20 mouse cellular contexts compared by ENCODE assay signal in the genomic region with DNA sequence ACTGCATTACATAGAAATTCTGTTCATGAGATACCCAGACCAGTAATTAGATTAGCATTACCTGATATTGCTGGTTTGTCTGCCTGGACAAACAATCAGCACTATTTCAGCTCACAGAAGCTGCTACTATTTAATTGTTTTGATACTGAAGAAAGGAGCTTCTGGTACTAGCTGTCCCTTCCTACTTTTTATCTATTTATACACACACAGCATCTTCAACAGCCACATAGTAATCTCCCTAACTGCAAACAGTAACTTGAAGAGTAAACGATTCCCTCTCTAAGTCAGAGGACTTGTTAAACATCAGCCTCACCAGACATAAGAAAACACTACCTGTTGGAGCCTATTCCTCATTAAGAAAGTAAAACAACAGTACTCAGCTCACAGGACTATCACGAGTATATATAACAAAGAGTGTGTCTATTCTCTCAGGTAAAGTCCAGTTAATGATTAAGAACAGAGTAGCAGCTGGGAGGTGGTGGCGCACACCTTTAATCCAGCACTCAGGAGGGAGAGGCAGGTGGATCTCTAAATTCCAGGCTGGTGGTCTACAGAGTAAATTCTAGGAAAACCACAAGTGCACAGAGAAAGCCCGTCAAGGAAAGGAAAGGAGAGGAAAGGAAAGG. TPM values are rescaled to one million over a fixed set of nuclear protein-coding genes. Genes with fewer than 3 reads are reported as not detected.
DNase-seq lines count a peak whose midpoint lies in the region; ATAC-seq and TF ChIP-seq lines count a peak whose summit lies in the region.
"Had no signal": no experiment of that assay in that cellular context is flagged by ENCODE, and none has a peak within 500 bp of the region (broad histone marks: within the 10 kb centered on the region; RNA-seq: fewer than 3 reads in every experiment).

No protein-coding gene starts in this region.

- 75% methylated on average over 4 of the region's 4 CpGs for WGBS in kidney, embryonic 15.5 days
- WGBS in intestine, postnatal 0 days = 34% methylated on average over 4 of the region's 4 CpGs
- 89% methylated on average over 4 of the region's 4 CpGs for WGBS in hindbrain, embryonic 14.5 days

- ATAC-seq in kidney, embryonic 15.5 days (replicated peaks; ENCODE audit: low FRiP score) = no peak; the same call in 1 of the 2 replicates
- ATAC-seq in intestine, postnatal 0 days = peak; percentile 78
- ATAC-seq in megakaryocyte progenitor cell, adult 5-6 weeks (replicated peaks; ENCODE audit: poor library complexity) = peak; percentile 87
- no peak for ATAC-seq in hindbrain, embryonic 14.5 days (ENCODE audit: low FRiP score)
- ATAC-seq: midbrain, embryonic 13.5 days had no signal

- TF ChIP-seq CTCF in intestine, postnatal 0 days (IDR thresholded peaks at IDR 0.05; ENCODE audit: low read depth) = no peak

- H3K4me3 ChIP-seq in kidney, embryonic 15.5 days (replicated peaks) = no peak overlapping the region
- H3K4me3 ChIP-seq in intestine, postnatal 0 days (ENCODE audit: low read depth, low read length) = no peak overlapping the region; the same call in 1 of the 2 replicates
- no peak overlapping the region for H3K4me3 ChIP-seq in hindbrain, embryonic 14.5 days (replicated peaks; ENCODE audit: low read length)
- H3K4me3 ChIP-seq: embryonic facial prominence, embryonic 13.5 days; heart, embryonic 10.5 days; hindbrain, embryonic 10.5 days; midbrain, embryonic 13.5 days; neural tube, embryonic 13.5 days had no signal

- no peak overlapping the region for H3K4me2 ChIP-seq in kidney, embryonic 15.5 days
- H3K4me2 ChIP-seq in intestine, postnatal 0 days (replicated peaks; ENCODE audit: low read depth) = peak overlapping the region; percentile 35
- no peak overlapping the region for H3K4me2 ChIP-seq in hindbrain, embryonic 14.5 days (replicated peaks)
- H3K4me2 ChIP-seq: embryonic facial prominence, embryonic 13.5 days; midbrain, embryonic 13.5 days; neural tube, embryonic 13.5 days had no signal

- H3K9me3 ChIP-seq in kidney, embryonic 15.5 days (replicated peaks) = no peaks in the 10 kb centered on the region
- H3K9me3 ChIP-seq in intestine, postnatal 0 days (ENCODE audit: control insufficient read depth) = no peaks in the 10 kb centered on the region
- no peaks in the 10 kb centered on the region for H3K9me3 ChIP-seq in hindbrain, embryonic 14.5 days (ENCODE audit: control insufficient read depth, low read length)
- H3K9me3 ChIP-seq: embryonic facial prominence, embryonic 13.5 days; heart, embryonic 10.5 days; hindbrain, embryonic 10.5 days; midbrain, embryonic 13.5 days; neural tube, embryonic 13.5 days had no signal

- DNase-seq in kidney, postnatal 36 days = no peak
- DNase-seq in MEL-GATA-1-ER (ENCODE audit: extremely low read depth, low read depth) = peak; percentile 39
- DNase-seq in hindbrain, embryonic 14.5 days (ENCODE audit: low spot score) = no peak
- DNase-seq in cerebellum, adult 18-20 months = no peak
- DNase-seq in right cerebral cortex, postnatal 36 days (ENCODE audit: low spot score in 2 of 2) = no peak
- DNase-seq: cerebellum, adult 9-11 months; kidney, postnatal 4 days; layer of hippocampus, adult 9-11 months; lung, adult 2 months; right cerebral cortex, adult 18-20 months; spleen, adult 18-20 months had no signal

- H3K27me3 ChIP-seq in kidney, embryonic 15.5 days = no peaks in the 10 kb centered on the region
- no peaks in the 10 kb centered on the region for H3K27me3 ChIP-seq in intestine, postnatal 0 days (replicated peaks; ENCODE audit: control insufficient read depth, insufficient read depth, low read length)
- H3K27me3 ChIP-seq in hindbrain, embryonic 14.5 days (ENCODE audit: control insufficient read depth, insufficient read depth, low read length) = no peaks in the 10 kb centered on the region
- H3K27me3 ChIP-seq: embryonic facial prominence, embryonic 13.5 days; midbrain, embryonic 13.5 days; neural tube, embryonic 13.5 days had no signal

- no peak overlapping the region for H3K9ac ChIP-seq in kidney, embryonic 15.5 days
- no peak overlapping the region for H3K9ac ChIP-seq in intestine, postnatal 0 days (ENCODE audit: low read depth, low read length)
- H3K9ac ChIP-seq in hindbrain, embryonic 14.5 days = no peak overlapping the region
- H3K9ac ChIP-seq: embryonic facial prominence, embryonic 13.5 days; midbrain, embryonic 13.5 days; neural tube, embryonic 13.5 days had no signal

- 0 out of 2 replicates have a peak overlapping the region, but pooled peaks have one; percentile 45 for H3K27ac ChIP-seq in kidney, embryonic 15.5 days
- H3K27ac ChIP-seq in intestine, postnatal 0 days (ENCODE audit: low read depth, low read length) = peak overlapping the region; percentile 11; the same call in 1 of the 2 replicates
- no peak overlapping the region for H3K27ac ChIP-seq in hindbrain, embryonic 14.5 days
- H3K27ac ChIP-seq: embryonic facial prominence, embryonic 13.5 days; heart, embryonic 10.5 days; hindbrain, embryonic 10.5 days; macrophage; midbrain, embryonic 13.5 days; neural tube, embryonic 13.5 days had no signal

- H3K4me1 ChIP-seq in kidney, embryonic 15.5 days = peaks cover 12% of the 10 kb centered on the region
- H3K4me1 ChIP-seq in intestine, postnatal 0 days (replicated peaks; ENCODE audit: control insufficient read depth, insufficient read depth, low read length) = peaks cover 3% of the 10 kb centered on the region; the same call in 1 of the 2 replicates
- H3K4me1 ChIP-seq in hindbrain, embryonic 14.5 days (replicated peaks; ENCODE audit: control insufficient read depth, insufficient read depth, low read length) = peaks cover 10% of the 10 kb centered on the region

- H3K36me3 ChIP-seq in kidney, embryonic 15.5 days = peaks cover 13% of the 10 kb centered on the region; the same call in 1 of the 2 replicates
- H3K36me3 ChIP-seq in intestine, postnatal 0 days (ENCODE audit: control insufficient read depth, insufficient read depth) = no peaks in the 10 kb centered on the region
- H3K36me3 ChIP-seq in hindbrain, embryonic 14.5 days (replicated peaks; ENCODE audit: control insufficient read depth, insufficient read depth) = no peaks in the 10 kb centered on the region
- H3K36me3 ChIP-seq: embryonic facial prominence, embryonic 13.5 days had no signal

RNA-seq across cellular contexts. Expression of gene Glg1, which starts 6.4 kb away (rescaled TPM):
- 76.0 and 78.0 TPM in 2 replicates for polyA plus RNA-seq in kidney, embryonic 15.5 days (2015; fragmentation: Nextera tagmentation; extraction: Ambion mirVana)
- polyA plus RNA-seq in intestine, postnatal 0 days (2015; fragmentation: Nextera tagmentation; extraction: Ambion mirVana) = 26.5 and 29.1 TPM in 2 replicates
- 43.0 and 47.1 TPM in 2 replicates for total RNA-seq in megakaryocyte progenitor cell, adult 5-6 weeks (2015)
- total RNA-seq in megakaryocyte progenitor cell, adult 5-6 weeks (2017) = 41.0 and 46.7 TPM in 2 replicates
- 85.8 and 89.0 TPM in 2 replicates for polyA plus RNA-seq in hindbrain, embryonic 14.5 days (2014; fragmentation: Nextera tagmentation; extraction: Ambion mirVana)

RNA-seq across cellular contexts. Expression of gene Rfwd3, which starts 47.4 kb away (rescaled TPM):
- 69.1 and 72.4 TPM in 2 replicates for polyA plus RNA-seq in kidney, embryonic 15.5 days (2015; fragmentation: Nextera tagmentation; extraction: Ambion mirVana)
- 16.0 and 16.1 TPM in 2 replicates for polyA plus RNA-seq in intestine, postnatal 0 days (2015; fragmentation: Nextera tagmentation; extraction: Ambion mirVana)
- 59.5 and 62.3 TPM in 2 replicates for total RNA-seq in megakaryocyte progenitor cell, adult 5-6 weeks (2015)
- total RNA-seq in megakaryocyte progenitor cell, adult 5-6 weeks (2017) = 73.7 and 77.4 TPM in 2 replicates
- polyA plus RNA-seq in hindbrain, embryonic 14.5 days (2014; fragmentation: Nextera tagmentation; extraction: Ambion mirVana) = 24.9 and 30.0 TPM in 2 replicates

Comparison
In these comparisons a context has a peak if more than half of its experiments do, and no peak if none do; other contexts are left out.
1. ATAC-seq: peak in intestine, postnatal 0 days (single experiment) and megakaryocyte progenitor cell, adult 5-6 weeks (single experiment); none in kidney, embryonic 15.5 days (single experiment) and hindbrain, embryonic 14.5 days (single experiment).